Mouse (Mus musculus): ENCODE data around the gene Tas2r116. TPM values are rescaled to one million over a fixed set of nuclear protein-coding genes. Genes with fewer than 3 reads are reported as not detected.

Tas2r116 gene
- polyA plus RNA-seq (2015; fragmentation: Nextera tagmentation; extraction: Ambion mirVana), result not detected in 2 replicates

- no peak within 1 kb of the TSS for H3K4me2 ChIP-seq (ENCODE audit: low read depth, low read length)
- H3K27ac ChIP-seq (ENCODE audit: low read length), result no peak within 1 kb of the TSS
- WGBS, result 72% methylated on average over 1 of the region's 1 CpGs
- no peaks in the 10 kb centered on the region for H3K27me3 ChIP-seq (ENCODE audit: control insufficient read depth, insufficient read depth, low read depth, low read length)
- no peaks in the 10 kb centered on the region for H3K9me3 ChIP-seq (ENCODE audit: control insufficient read depth, low read length)
- H3K4me1 ChIP-seq (replicated peaks; ENCODE audit: control insufficient read depth, insufficient read depth, low read length), result no peaks in the 10 kb centered on the region
- H3K36me3 ChIP-seq (ENCODE audit: control insufficient read depth, insufficient read depth, low read length), result no peaks in the 10 kb centered on the region
- H3K4me3 ChIP-seq (ENCODE audit: low read length), result no peak within 1 kb of the TSS
- no peak for ATAC-seq (ENCODE audit: low read depth)
- H3K9ac ChIP-seq (ENCODE audit: low read length), result no peak within 1 kb of the TSS
Observed at GRCm38 (mm10) chr6:132855138-132855537, at the start of gene Tas2r116. Gene Tas2r116 (plus strand): TSS chr6:132855438.

GRCm38 (mm10) chr6:132846842-132847241, 8.4 kb upstream of the Tas2r116 start, which contains the start of gene Tas2r123:
Gene Tas2r123 (plus strand): TSS chr6:132847142.
- ATAC-seq (ENCODE audit: low read depth), result no peak
- no peak within 1 kb of the TSS for H3K9ac ChIP-seq (ENCODE audit: low read length)
- no peaks in the 10 kb centered on the region for H3K27me3 ChIP-seq (ENCODE audit: control insufficient read depth, insufficient read depth, low read depth, low read length)
- H3K9me3 ChIP-seq (ENCODE audit: control insufficient read depth, low read length), result no peaks in the 10 kb centered on the region
- no peak within 1 kb of the TSS for H3K4me3 ChIP-seq (ENCODE audit: low read length)
- H3K27ac ChIP-seq (ENCODE audit: low read length), result no peak within 1 kb of the TSS
- WGBS, result 59% methylated on average over 1 of the region's 1 CpGs
- no peaks in the 10 kb centered on the region for H3K36me3 ChIP-seq (ENCODE audit: control insufficient read depth, insufficient read depth, low read length)
- no peak within 1 kb of the TSS for H3K4me2 ChIP-seq (ENCODE audit: low read depth, low read length)
- no peaks in the 10 kb centered on the region for H3K4me1 ChIP-seq (replicated peaks; ENCODE audit: control insufficient read depth, insufficient read depth, low read length)

- Histone ChIP-seq H3K9ac (ENCODE audit: low read length) (no peak within 1 kb of the TSS), H3K9me3 (ENCODE audit: control insufficient read depth, low read length) (no peaks in the 10 kb centered on the region), H3K27me3 (ENCODE audit: control insufficient read depth, insufficient read depth, low read depth, low read length) (no peaks in the 10 kb centered on the region), H3K36me3 (ENCODE audit: control insufficient read depth, insufficient read depth, low read length) (no peaks in the 10 kb centered on the region), H3K4me2 (ENCODE audit: low read depth, low read length) (no peak within 1 kb of the TSS), H3K4me1 (replicated peaks; ENCODE audit: control insufficient read depth, insufficient read depth, low read length) (no peaks in the 10 kb centered on the region), H3K4me3 (ENCODE audit: low read length) (no peak within 1 kb of the TSS), H3K27ac (ENCODE audit: low read length) (no peak within 1 kb of the TSS)
- ATAC-seq (ENCODE audit: low read depth), result no peak
Observed at GRCm38 (mm10) chr6:132867708-132868107, 12.5 kb downstream of the Tas2r116 start, which contains the start of gene Tas2r110. Gene Tas2r110 (plus strand): TSS chr6:132868008.

- ATAC-seq (ENCODE audit: low read depth), result no peak
- Histone ChIP-seq H3K9me3 (ENCODE audit: control insufficient read depth, low read length) (no peaks in the 10 kb centered on the region), H3K36me3 (ENCODE audit: control insufficient read depth, insufficient read depth, low read length) (no peaks in the 10 kb centered on the region), H3K4me3 (ENCODE audit: low read length) (no peak within 1 kb of the TSS), H3K4me1 (replicated peaks; ENCODE audit: control insufficient read depth, insufficient read depth, low read length) (no peaks in the 10 kb centered on the region), H3K9ac (ENCODE audit: low read length) (no peak within 1 kb of the TSS), H3K27ac (ENCODE audit: low read length) (no peak within 1 kb of the TSS), H3K4me2 (ENCODE audit: low read depth, low read length) (no peak within 1 kb of the TSS), H3K27me3 (ENCODE audit: control insufficient read depth, insufficient read depth, low read depth, low read length) (no peaks in the 10 kb centered on the region)
- 65% methylated on average over 1 of the region's 1 CpGs for WGBS
Observed at GRCm38 (mm10) chr6:132892711-132893110, 37.5 kb downstream of the Tas2r116 start, which contains the start of gene Tas2r113. Gene Tas2r113 (plus strand): TSS chr6:132893011.

Other genes starting within 250 kb of the Tas2r116 start
- not detected in 2 replicates for gene A630073D07Rik, start 203.9 kb upstream of the Tas2r116 start, polyA plus RNA-seq (2015; fragmentation: Nextera tagmentation; extraction: Ambion mirVana)
- not detected in 2 replicates for gene Tas2r120, start 198.5 kb upstream of the Tas2r116 start, polyA plus RNA-seq (2015; fragmentation: Nextera tagmentation; extraction: Ambion mirVana)
- gene Tas2r121, start 154.4 kb upstream of the Tas2r116 start, polyA plus RNA-seq (2015; fragmentation: Nextera tagmentation; extraction: Ambion mirVana), result not detected in 2 replicates
- gene Tas2r122, start 143.5 kb upstream of the Tas2r116 start, polyA plus RNA-seq (2015; fragmentation: Nextera tagmentation; extraction: Ambion mirVana), result not detected in 2 replicates
- not detected in 2 replicates for gene Tas2r115, start 117.4 kb upstream of the Tas2r116 start, polyA plus RNA-seq (2015; fragmentation: Nextera tagmentation; extraction: Ambion mirVana)
- gene Tas2r124, start 100.7 kb upstream of the Tas2r116 start, polyA plus RNA-seq (2015; fragmentation: Nextera tagmentation; extraction: Ambion mirVana), result not detected in 2 replicates
- not detected in 2 replicates for gene Tas2r102, start 93.3 kb upstream of the Tas2r116 start, polyA plus RNA-seq (2015; fragmentation: Nextera tagmentation; extraction: Ambion mirVana)
- not detected in 2 replicates for gene Tas2r136, start 77.3 kb upstream of the Tas2r116 start, polyA plus RNA-seq (2015; fragmentation: Nextera tagmentation; extraction: Ambion mirVana)
- not detected in 2 replicates for gene Tas2r117, start 52.6 kb upstream of the Tas2r116 start, polyA plus RNA-seq (2015; fragmentation: Nextera tagmentation; extraction: Ambion mirVana)
- not detected in 2 replicates for gene Tas2r123, start 8.3 kb upstream of the Tas2r116 start, polyA plus RNA-seq (2015; fragmentation: Nextera tagmentation; extraction: Ambion mirVana)
- not detected in 2 replicates for gene Tas2r110, start 12.6 kb downstream of the Tas2r116 start, polyA plus RNA-seq (2015; fragmentation: Nextera tagmentation; extraction: Ambion mirVana)
- not detected in 2 replicates for gene Tas2r113, start 37.6 kb downstream of the Tas2r116 start, polyA plus RNA-seq (2015; fragmentation: Nextera tagmentation; extraction: Ambion mirVana)
- not detected in 2 replicates for gene Tas2r125, start 54.2 kb downstream of the Tas2r116 start, polyA plus RNA-seq (2015; fragmentation: Nextera tagmentation; extraction: Ambion mirVana)
- not detected in 2 replicates for gene Tas2r129, start 95.7 kb downstream of the Tas2r116 start, polyA plus RNA-seq (2015; fragmentation: Nextera tagmentation; extraction: Ambion mirVana)
- not detected in 2 replicates for gene Tas2r131, start 102.5 kb downstream of the Tas2r116 start, polyA plus RNA-seq (2015; fragmentation: Nextera tagmentation; extraction: Ambion mirVana)
- gene Tas2r109, start 125.5 kb downstream of the Tas2r116 start, polyA plus RNA-seq (2015; fragmentation: Nextera tagmentation; extraction: Ambion mirVana), result not detected in 2 replicates
- not detected in 2 replicates for gene Tas2r103, start 181.7 kb downstream of the Tas2r116 start, polyA plus RNA-seq (2015; fragmentation: Nextera tagmentation; extraction: Ambion mirVana)
- gene Tas2r140, start 200.4 kb downstream of the Tas2r116 start, polyA plus RNA-seq (2015; fragmentation: Nextera tagmentation; extraction: Ambion mirVana), result not detected in 2 replicates
- gene Smim10l1, start 249.5 kb downstream of the Tas2r116 start, polyA plus RNA-seq (2015; fragmentation: Nextera tagmentation; extraction: Ambion mirVana), result 80.0 and 90.7 TPM in 2 replicates

All from lung, embryonic 16.5 days (tissue).